Mouse (Mus musculus) liver, adult 2 months (tissue): ENCODE measurements at regions not wholly inside any gene's neighbourhood (a gene's known extent, or its start where the extent isn't known, plus 50 kb on each side); places are given as distances from the start of the nearest gene placed in this dataset.

ENCODE experiments used
- CTCF ChIP-seq: fragments of 200-500 bp; IDR thresholded peaks from 2 replicates; pipeline ENCODE4 v1.5.1; 2011; ENCODE audit warnings: low read depth, low read length, control low read depth
- POLR2A ChIP-seq: fragments of 200-500 bp; IDR thresholded peaks from 2 replicates; pipeline ENCODE4 v1.6.1; 2011; ENCODE audit warnings: low read length, control low read depth; ENCODE audit not compliant: insufficient read depth; ENCODE audit errors: extremely low read depth

DNA sequence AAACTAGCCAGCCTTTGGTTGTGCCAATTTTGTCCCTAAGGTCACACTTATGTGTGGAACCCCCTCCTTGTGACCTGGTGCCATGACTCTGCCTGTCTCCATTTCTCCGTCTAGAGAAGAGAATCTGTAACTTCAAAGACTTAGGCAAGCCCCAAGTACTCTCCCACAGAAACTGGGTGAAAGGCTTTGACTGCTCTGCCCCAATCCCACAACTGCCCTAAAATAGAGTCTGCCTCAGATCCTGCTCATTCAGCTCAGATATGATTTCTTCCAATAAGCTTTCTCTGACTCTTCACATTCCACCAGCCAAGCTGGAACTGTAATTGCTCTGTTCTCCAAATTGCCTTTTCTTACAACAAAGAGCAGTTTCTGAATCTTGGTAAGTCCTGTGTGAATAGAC, 107.4 kb upstream of the Bcl6 start:
- TF ChIP-seq POLR2A: no peak
- TF ChIP-seq CTCF: no peak
